Mouse (Mus musculus) layer of hippocampus, adult 2 months (tissue): ENCODE results near the gene Ust. TPM values are rescaled to one million over a fixed set of nuclear protein-coding genes. Genes with fewer than 3 reads are reported as not detected.

Experiments used
- DNase-seq, 2 experiments: peaks; one replicate each; pipeline ENCODE4 v3.0.0; 2022; ENCODE audit warnings: low spot score in 2 of 2
- H3K27ac ChIP-seq: fragments of 200-600 bp; 2 replicates; pipeline ENCODE4 v1.8.1; 2022
- H3K4me3 ChIP-seq: fragments of 200-600 bp; 2 replicates; pipeline ENCODE4 v1.8.1; 2022; ENCODE audit warnings: mild to moderate bottlenecking
- CTCF ChIP-seq: fragments of 200-600 bp; conservative IDR thresholded peaks from 2 replicates; pipeline ENCODE4 v1.8.1; 2022; ENCODE audit warnings: antibody characterized with exemption, mild to moderate bottlenecking, moderate library complexity
- total RNA-seq, 2 experiments: library from RNA; stranded (reverse); gene quantifications; 2 replicates each; pipeline ENCODE4 v1.2.3; 2021

The Ust gene
- total RNA-seq, 2 experiments from 2014 or later, result 62.3 to 64.1 TPM

DNA sequence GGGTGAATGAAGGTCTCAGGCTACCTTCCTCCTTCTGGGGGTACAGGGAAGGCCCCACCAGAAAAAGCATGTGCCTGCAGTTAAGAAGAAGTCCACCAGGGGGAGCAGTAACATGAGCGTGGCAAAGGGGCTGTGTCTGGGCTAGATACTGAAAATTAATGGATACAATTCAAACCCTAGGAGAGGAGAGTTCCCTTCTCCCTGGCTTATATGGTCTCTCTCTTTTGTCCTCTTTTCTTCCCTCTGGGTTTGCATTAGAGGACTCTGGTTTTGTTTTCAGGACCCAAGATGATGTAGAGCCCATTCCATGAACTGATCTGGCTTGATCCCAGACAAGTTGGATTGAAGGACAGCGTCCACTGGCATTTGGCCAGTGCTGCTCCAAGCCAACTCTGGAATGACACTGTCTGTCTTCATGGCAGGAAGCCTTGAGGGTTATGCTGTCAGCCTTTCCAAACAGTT is 195.3 kb downstream of the Ust start:
- peak; percentile 37 to 86 for DNase-seq

DNA sequence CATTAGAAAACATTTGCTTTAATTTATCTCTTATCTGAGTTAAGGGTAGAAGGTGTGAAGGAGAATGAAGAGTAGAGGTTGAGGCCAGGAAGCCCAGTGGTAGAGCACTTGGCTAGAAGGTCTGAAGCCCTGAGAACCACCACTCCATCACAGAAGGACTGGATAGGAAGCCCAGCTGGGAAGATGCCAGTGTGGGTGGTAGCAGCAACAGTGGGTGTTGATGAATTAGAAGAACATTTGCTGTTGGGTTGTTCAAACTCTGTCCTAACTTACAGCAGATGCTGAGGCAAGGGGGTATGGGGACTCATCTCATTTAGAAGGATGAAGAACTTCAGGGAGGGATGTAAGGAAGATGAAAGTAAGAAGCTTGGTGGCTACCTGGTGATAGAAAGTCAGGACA is 197.9 kb downstream of the Ust start:
- TF ChIP-seq CTCF, result no peak
- Histone ChIP-seq H3K27ac (no peak overlapping the region), H3K4me3 (no peak overlapping the region)
- peak; percentile 37 to 60 for DNase-seq

More for the DNA sequence above, 195.3 kb downstream of the Ust start:
- Histone ChIP-seq H3K4me3 (no peak overlapping the region), H3K27ac (no peak overlapping the region)
- TF ChIP-seq CTCF, result peak; percentile 94

DNA sequence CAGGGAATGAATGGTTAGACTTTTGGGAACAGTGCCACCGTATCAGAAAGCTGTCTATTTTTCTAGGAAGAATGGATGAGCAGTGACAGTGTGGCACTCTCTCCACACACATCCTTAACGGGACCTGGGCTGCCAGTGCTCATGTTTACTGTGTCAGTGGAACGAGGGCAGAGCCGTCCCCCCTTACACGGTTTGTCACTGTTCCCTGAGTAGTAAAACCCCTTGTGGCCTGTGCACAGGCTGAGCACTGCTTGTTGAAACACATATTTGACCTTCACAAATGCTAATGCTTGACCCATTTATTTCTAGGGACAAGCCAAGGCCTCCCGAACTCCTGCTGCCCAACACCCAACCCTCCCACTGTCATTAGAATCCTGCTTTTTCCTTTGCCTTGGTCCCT is 209.2 kb downstream of the Ust start:
- Histone ChIP-seq H3K27ac (no peak overlapping the region), H3K4me3 (no peak overlapping the region)
- DNase-seq, result peak in 1 of 2 experiments; percentile 3
- no peak for TF ChIP-seq CTCF

DNA sequence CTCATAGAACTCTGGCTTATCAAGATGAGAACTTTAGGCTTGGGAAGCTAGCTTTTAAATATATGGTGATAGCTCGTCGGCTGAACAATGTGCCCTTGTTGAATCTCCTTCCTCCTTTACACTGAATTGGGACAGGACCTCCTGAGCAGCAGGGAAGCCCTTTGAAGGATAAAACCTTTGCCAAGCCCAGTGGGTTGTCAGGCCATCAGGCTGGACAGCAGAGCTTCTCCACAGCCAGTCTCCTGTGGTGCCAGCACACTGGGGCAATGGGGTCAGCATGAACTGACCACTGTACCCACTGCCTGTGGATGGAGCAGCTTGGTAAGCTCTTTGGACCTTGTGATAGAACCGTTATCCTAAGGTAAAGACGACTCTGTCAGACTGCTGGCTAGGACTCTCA is 214.4 kb downstream of the Ust start:
- H3K4me3 ChIP-seq, result no peak overlapping the region
- no peak for TF ChIP-seq CTCF
- DNase-seq, result no peak

DNA sequence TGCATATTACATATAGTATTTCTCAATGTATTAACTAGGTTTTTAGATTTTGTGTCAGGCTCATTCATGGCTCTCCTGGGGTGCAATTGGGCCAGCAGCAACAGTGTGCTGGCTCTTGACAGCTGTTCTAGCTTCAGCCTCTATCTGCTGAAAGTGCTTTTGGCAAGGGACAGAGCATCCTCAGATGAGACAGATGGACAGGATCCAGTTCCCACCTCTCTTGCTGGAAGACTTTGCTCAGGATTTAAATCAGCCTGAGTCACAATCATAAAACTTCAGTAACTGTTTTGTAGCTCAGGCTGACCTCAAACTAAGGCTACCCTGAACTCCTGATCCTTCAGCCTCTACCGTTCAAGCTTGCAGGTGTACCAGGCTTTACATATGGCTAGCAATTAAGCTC is 219.5 kb downstream of the Ust start:
- Histone ChIP-seq H3K4me3 (no peak overlapping the region), H3K27ac (no peak overlapping the region)
- peak in 1 of 2 experiments; percentile 14 for DNase-seq
- no peak for TF ChIP-seq CTCF

More for the DNA sequence above, 214.4 kb downstream of the Ust start:
- no peak overlapping the region for H3K27ac ChIP-seq

DNA sequence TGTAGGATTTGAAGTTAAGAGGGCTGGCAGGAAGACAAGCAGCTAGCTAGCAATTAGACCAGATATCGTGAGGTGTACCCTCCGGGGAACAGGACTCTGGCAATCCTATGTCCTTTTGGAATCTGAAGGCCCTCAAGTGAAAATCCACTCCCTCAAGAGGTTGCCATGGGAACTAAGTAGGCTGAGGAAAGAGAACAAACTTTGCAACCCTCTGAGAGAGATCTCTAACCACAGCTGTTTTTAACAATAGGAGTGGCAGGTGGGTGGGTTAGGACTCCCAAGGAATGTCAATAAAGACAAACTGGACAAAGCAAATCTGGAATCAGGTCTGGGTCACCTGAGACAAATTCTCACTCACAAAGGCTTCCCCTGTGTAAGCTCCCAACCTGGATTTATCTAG is 221.4 kb downstream of the Ust start:
- peak in 1 of 2 experiments; percentile 7 for DNase-seq
- no peak for TF ChIP-seq CTCF
- Histone ChIP-seq H3K27ac (no peak overlapping the region), H3K4me3 (no peak overlapping the region)

DNA sequence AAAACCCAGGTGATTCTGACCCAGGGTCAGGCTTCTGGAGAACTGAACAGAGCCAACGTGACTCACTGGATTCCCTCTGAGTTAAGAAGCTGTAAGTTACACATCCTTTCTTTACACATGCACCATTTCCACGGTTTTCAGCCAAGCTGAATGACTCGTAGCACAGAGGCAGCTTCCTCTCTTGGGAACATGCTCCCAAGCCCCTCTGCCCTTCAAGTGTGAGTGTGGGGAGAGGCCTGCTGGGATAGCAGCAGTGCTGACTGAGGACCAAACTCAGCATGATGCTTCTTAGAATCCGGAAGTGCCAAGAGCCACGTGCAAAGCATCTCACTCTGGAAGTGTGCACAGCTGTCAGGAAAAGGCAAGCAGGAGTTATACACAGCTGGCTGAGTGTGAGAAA is 228.0 kb downstream of the Ust start:
- no peak for DNase-seq
- Histone ChIP-seq H3K4me3 (no peak overlapping the region), H3K27ac (no peak overlapping the region)
- no peak for TF ChIP-seq CTCF

DNA sequence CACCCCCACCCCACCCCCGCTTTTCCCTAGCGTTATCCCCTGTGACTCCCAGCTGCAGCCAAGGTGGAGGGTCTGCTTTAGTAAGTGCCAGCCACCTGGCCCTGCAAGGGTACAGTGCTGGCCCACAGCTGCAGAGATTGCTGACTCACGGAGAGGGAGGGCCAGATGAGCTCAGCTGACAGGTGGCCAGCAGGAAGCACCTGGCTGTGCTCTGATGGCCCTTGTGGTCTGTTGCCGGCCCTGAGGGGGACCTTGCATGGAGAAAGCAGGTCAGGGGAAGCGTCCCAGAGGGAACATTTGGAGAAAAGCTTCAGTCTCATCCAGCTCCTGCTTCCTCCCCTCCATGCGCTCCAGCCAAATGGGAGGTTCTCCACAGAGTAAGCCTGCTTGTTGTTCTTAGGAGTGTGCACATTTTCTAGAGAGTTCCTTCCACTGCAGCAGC is 231.3 kb downstream of the Ust start:
- Histone ChIP-seq H3K4me3 (no peak overlapping the region), H3K27ac (no peak overlapping the region)
- DNase-seq, result no peak
- TF ChIP-seq CTCF, result no peak

DNA sequence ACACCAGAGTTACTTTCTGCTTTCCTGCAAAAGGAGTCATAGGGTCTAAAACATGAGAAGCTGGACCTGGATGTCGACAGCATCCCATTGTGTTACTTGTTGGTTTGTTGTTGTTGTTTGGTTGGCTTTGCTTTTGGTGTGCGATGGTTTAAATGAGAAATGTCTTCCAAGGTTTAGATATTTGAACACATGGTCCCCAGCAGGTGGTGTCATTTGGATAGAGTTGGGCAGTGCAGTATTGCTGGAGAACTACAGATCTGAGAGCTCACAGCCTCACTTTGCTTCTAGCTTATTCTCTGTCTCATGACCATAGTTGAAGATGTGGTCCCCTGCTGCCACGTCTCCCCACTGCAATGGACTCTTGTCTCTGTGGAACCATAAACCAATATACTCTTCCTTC is 234.6 kb downstream of the Ust start:
- TF ChIP-seq CTCF, result no peak
- DNase-seq, result no peak
- no peak overlapping the region for H3K27ac ChIP-seq
- no peak overlapping the region for H3K4me3 ChIP-seq

DNA sequence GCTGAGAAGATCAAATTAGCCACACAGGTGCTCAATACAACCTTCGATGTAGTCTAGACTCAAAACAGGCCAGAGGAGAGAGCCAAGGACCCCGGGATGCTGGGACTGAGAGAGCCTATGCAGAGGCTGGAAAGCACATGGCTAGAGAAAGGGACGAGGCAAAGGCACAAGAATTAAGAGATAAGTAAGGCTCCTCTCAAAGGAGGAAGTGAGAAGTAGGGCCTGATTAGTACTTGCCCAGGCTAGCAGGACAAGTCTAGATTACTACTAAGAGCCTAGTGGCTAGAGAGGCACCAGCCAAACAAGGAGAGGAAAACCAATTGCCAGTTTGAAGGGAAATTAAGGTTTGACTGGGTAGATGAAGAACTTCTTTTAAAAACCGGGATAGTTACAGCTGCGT is 241.5 kb downstream of the Ust start:
- peak in 1 of 2 experiments; percentile 5 for DNase-seq
- Histone ChIP-seq H3K4me3 (no peak overlapping the region), H3K27ac (no peak overlapping the region)
- TF ChIP-seq CTCF, result no peak

DNA sequence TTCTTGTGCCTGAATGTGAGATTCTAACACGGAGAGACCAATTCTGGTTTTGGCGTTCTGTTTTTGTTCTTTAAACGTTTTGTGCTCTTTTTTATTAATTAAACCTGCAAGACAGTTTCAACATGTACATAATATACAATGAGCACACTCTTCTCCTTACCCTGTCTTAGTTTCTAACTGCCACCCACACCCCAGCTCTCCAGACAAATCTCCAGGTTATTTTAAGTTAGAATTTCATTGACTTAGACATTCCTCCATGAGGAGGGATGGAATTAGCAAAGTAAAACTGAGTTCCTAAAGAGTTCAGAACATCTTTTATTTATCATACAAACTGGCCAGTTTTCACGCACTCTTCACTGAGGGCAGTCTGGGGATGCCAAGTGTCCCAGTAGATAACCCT is 248.9 kb downstream of the Ust start:
- DNase-seq, result no peak
- Histone ChIP-seq H3K4me3 (no peak overlapping the region), H3K27ac (no peak overlapping the region)
- no peak for TF ChIP-seq CTCF

DNA sequence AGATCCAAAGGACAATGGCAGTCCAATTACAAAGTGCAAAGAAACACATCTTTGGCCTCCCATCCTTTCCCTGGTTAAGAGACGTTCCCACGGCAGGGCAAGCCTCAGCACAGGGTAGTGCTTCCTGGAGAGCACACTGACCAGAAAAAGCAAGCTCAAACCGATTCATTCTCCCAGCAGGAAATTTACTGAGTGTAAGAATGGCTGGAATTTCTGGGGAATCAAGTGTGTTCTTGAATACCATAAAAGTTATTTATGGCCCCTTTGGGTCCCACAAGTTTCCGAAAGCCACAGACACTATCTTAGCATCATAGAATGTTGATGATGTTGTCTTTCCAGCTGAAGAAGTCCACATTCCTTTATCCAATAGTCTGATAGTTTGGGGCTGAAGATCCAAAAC is 258.9 kb downstream of the Ust start:
- H3K27ac ChIP-seq, result no peak overlapping the region
- no peak for TF ChIP-seq CTCF
- H3K4me3 ChIP-seq, result no peak overlapping the region
- no peak for DNase-seq

DNA sequence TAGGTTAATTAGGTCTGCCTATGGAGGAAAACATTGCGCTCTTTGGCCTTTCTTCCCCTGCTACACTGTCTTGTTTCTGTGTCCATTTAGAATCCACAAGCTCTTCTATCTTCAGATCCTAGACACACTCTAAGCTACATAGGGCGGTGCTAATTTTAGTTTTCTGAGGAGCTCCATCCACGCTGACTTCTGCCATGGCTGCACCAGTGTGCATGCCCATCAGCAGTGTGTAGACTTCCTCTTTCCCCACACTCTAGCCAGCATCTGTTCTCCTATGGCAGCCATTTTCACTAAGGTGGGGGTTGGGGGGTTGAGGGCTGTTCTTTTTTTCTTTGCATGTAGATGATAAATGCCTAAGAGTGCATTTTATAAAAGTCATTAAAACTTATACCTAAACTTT is 268.6 kb downstream of the Ust start:
- no peak overlapping the region for H3K4me3 ChIP-seq

DNA sequence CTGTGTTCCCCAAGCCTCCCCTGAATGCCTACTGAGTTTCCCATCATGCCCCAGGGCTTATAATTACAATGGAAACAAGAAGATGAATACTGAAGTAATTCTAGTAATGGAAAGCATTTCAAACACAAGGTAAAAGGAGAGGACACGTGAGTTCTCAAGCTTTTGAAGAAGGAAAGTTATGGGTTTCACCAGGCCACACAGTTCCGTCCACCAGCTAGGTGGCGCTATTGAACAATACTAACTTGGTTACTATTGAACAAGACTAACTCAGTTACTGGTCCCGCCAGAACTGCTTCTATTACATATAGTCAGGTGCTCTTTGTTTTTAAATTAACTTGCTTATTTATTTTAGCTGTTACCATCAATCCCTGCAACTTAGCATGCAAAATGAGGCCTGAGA is 276.3 kb downstream of the Ust start:
- peak; percentile 63 to 72 for DNase-seq
- H3K27ac ChIP-seq, result no peak overlapping the region
- no peak overlapping the region for H3K4me3 ChIP-seq
- peak; percentile 84 for TF ChIP-seq CTCF

More for the DNA sequence above, 268.6 kb downstream of the Ust start:
- no peak overlapping the region for H3K27ac ChIP-seq
- no peak for TF ChIP-seq CTCF
- DNase-seq, result no peak

DNA sequence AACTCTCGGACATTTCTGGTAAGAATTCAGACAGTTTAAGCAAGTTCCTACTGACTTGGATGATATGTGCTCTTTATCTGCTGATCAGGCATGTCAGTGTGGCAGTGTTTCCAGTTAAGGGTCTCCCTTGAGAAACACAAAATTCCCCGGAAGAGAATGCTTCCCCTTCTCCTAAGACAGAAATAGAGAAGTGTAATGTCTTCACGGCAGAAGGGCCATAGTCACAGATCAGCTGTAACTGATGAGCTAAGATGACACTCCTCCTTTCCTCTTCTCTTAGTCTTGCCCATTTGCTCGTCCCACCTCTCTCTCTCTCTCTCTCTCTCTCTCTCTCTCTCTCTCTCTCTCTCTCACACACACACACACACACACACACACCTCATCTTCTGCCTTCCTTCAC is 277.9 kb downstream of the Ust start:
- no peak for DNase-seq
- no peak for TF ChIP-seq CTCF
- Histone ChIP-seq H3K27ac (peak overlapping the region; percentile 3; the same call in 1 of the 2 replicates), H3K4me3 (no peak overlapping the region)
